Mouse (Mus musculus) right cerebral cortex, adult 18-20 months (tissue): ENCODE data around the gene Prpf31.

Source experiments
- DNase-seq: peaks from one replicate; pipeline ENCODE4 v3.0.0; 2022; ENCODE audit warnings: mixed read lengths

Gene Prpf31

DNA sequence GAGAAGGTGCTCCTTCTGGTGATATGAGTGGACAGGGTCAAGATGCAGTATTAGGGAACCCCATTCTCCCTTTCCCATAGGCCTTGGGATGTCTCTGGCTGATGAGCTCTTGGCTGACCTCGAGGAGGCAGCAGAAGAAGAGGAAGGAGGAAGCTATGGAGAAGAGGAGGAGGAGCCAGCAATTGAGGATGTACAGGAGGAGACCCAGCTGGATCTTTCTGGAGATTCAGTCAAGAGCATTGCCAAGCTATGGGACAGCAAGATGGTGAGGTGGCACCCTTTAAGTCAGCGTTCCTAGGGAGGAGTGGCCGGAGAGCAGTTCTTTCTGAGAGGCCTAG, 662 bp downstream of the Prpf31 start:
- DNase-seq, result no peak

DNA sequence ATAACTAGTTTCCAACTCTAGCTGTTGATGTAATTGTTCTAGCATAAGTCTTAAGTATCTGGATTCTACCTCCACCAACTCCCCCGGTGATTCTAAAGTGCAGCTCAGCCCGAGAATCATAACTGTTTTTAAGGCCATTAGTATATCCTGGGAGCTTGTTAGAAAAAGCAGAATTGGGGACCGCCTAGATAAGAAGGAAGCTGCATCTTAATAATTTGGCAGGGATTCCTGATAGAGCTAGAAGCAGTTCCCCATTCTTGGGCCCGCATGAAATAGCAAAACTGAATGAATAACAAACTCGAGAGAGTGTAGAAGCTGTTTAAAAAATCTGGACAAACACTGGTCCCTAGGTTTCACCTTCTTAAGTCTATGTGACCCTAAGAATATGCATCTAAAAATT, 13.6 kb downstream of the Prpf31 start:
- no peak for DNase-seq

DNA sequence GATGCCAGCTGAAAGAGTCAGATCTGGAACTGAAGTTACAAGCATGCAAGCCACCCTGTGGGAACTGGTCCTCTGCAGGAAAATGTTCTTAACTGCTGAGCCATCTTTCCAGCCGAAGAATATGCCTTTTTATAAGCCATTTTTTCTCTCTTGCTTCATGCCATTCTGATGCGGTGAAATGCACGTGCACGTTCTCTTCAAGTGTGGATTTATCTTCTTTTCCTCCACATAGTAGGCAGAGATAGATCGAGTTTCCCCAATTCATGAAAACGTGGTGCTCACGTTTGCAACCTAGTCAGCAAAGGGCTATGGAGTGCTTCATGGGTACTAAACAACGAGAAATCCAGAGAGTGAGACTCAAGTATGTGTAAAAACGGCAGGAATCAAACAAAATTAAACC, 14.1 kb downstream of the Prpf31 start:
- no peak for DNase-seq

DNA sequence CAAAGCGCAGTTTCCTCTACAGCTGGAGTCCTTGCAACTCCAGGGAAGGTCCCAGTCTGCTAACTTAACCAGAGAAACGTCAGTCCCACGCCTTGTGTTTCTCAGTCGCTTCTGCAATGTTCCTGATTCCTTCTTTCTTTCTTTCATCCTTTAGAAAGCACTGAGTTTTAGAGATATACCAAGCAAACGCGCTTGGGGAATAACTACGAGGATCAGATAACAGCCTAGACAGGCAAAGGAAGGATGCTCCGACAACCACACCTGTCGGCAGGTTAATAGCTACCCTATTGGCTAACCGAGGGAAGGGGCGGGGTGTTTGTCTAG, 14.5 kb downstream of the Prpf31 start:
- no peak for DNase-seq

DNA sequence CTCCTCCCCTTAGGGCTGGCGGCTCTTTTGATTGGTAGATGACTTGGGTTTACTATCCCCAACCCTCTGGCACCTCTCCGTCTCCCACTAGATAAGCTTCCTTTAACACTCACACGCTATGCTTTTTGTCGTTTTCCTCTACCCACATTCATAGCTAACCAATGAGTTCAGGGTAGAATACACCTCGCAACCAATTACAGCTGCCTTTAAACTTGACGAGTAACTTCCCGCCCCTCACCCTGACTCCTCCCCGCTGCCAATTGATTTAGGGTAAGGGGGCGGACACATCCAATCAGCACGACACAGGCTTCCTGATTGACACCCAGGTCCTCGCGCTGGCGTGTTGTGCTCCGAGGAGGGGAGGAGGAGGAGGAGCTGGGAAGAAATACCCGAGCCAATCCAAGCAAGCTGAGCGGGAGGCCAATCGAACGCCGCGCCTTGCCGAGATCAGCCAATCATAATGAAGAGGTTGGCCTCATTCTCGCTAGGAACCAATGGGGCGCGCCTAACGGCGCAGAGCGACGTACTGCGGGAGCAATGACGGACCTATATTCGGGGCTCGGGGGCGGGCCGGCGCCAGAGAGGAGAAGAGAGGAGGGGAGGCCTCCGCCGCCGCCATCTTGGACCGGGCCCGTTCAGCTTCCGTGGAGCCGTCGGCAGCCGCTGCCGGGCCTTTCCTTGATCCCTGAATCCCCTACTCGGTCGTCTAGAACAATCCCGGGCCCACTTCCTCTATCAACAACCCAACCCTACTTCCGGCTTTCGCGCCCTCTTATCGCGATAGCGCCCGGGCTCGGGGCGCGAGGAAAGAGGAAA, 15.1 kb downstream of the Prpf31 start, which contains the start of gene Cnot3:
Gene Cnot3 (plus strand): TSS at position 597 of the 816 bp plus-strand sequence.
- peak; percentile 100 for DNase-seq

DNA sequence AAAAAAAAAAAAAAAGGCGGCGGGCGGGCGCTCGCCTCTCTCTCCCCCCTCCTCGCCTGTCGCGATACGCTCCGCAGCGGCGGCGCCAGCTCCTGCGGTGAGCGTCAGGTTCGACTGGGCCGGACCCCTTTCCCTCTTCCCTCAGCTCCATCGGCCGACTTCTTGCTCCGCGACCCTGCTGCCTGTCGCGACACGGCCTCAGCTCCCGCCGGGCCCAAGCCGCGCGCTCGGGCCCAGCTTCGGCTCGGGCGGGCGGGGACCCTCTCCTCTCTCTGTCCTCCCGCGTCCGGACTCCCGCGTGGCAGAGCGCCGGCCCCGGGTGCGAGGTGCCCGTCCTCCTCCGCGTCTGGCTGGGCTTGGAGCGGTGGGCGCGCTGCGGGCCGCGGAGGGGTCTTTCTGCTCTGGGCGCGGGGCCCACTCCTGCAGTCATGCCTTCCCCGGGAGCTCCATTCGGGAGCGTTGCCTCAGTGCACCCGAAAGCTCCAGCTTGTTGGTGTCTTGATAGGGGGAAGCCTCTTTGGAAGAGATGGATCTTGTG, 15.8 kb downstream of the Prpf31 start:
- DNase-seq, result no peak

DNA sequence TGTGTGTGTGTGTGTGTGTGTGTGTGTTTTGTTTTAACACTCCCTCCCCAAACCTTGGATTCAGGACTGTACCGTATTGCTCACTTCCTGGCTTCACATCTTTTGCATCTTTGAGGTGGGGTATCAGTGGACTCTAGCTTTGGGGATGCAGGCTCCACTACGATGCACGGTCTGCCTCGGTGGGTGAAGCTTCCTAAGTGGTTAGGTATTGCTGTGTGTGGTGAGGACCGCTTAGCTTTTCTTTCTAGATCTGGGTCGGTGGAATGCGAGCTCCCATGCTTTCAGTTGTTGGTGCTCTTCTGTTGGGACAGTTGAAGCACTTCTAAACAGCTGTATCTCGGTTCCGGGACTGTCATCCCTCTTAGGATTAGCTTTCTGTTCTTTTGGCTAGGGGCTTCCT, 16.4 kb downstream of the Prpf31 start:
- no peak for DNase-seq

DNA sequence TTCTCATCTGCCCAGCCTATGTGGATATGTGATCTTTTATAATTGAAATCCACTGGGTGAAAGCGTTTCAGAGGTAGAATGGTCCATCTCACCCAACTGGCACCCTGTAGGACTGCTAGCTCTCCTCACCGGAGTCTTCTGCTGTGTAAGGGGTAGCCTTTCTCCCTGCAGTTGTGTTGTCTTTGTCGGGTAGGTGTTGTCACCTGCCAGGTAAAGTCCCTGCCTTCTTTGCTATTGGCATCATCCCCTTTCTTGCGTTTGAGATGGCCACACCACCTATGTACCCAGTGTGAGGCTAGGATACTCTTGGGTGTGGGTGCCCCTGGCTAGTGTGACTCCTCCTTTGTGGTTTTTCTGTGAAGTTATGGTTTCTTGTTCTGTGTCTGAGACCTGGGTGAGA, 16.9 kb downstream of the Prpf31 start:
- no peak for DNase-seq

DNA sequence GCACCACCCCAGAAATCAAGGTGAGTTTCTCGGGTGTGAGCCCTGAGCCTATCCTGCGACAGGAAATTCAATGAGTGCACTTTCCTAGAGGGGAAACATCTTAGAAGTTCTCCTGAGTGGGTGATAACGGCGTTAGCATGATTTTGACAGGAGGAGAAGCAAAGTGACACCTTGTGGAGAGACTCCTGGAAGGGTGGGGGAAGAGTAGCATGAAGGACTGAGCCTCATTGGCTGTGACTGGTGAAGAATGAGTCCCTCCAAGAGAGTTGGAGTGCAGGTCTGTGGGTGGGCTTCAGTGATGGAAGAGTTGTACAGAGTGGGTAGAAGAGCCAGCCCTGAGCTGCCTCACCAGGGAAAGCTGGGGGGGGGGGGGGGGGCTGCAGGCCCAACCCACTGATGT, 27.2 kb downstream of the Prpf31 start:
- no peak for DNase-seq

DNA sequence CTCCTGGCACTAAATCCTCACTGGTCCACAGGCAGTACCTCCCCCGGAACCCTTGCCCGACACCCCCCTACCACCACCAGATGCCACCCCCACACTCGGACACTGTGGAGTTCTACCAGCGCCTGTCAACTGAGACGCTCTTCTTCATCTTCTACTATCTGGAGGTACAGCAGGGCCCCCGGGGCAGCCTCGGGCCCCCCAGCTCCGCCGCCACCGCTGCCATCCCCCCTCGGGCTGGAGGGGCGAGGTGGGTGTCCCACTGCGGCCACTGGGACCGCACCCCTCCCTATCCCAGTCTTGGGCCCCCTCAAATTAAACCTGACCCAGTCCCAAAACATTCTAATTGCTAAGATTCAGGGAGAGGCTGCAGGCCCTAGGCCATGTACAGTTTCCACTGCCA, 28.8 kb downstream of the Prpf31 start:
- no peak for DNase-seq

DNA sequence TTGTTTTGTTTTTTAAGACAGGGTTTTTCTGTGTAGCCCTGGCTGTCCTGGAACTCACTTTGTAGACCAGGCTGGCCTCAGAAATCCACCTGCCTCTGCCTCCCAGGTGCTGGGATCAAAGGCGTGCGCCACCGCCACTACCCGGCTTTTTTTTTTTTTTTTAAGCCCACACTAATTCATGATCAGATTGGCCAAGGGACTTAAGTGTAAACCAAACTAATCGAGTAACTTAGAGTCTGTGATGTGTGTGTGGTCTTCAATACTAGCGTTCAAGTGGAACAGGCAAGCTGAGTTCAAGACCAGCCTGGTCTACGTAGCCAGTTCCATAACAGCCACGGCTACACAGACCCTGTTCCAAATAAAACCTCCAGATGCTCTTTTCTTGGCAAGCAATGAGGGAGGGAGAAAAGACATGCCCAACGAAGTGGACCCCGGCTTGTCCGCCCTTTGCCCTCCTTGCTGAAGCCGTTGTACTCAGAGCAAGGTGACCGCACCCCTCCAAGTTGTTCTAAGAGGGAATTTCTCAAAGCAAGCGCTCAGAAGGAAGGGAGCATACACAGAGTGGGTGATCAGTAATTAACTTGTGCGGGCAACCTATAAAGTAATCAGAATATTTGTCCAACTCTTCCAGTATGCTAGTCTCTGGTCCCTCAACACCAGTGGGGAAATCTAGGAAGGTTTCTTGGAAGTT, 34.9 kb downstream of the Prpf31 start:
- no peak for DNase-seq

DNA sequence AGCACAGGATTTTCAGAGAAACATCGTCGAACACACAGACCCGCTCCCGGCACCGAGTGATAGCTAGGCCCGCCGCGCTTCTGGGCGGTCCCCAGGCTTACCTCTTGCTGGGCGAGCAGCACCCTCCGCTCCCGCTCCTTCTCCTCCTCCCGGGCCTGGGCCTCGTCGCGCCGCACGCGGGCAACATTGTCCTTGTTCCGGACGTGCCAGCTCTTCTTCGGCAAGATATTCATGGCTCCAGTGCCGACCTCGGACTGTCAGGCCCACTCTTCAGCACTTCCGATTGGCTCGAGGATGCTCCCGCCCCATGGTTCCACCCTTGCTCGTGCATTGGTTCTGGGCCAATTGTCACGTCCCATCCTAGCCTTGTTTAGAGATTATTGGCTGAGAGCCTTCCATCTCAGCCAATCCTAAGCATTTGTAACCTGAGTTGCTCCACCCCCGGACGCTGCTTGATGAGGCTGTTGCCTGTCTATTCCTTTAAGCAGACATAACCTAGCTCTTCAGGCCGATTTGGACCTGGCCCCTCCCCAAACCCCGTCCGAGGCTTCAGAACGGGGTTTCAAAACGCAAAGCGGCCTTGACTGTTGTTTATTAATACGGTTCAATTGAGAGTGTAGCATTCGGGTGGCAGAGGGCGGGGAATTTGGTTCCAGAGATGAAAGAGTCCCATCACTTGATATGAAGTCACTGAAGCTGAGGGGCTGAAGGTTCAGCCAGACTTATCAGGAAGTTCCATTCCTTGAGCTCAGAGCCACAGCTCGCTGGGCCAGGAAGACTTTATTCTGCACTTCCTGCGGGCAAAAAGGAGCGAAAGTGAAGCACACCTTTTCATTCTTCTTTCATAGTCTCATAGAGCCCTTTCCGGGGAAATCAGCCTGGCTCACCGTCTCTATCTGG, 35.7 kb downstream of the Prpf31 start, which contains the start of gene Leng1:
Gene Leng1 (minus strand): TSS at position 626 of the 900 bp plus-strand sequence.
- DNase-seq, result peak; percentile 98

DNA sequence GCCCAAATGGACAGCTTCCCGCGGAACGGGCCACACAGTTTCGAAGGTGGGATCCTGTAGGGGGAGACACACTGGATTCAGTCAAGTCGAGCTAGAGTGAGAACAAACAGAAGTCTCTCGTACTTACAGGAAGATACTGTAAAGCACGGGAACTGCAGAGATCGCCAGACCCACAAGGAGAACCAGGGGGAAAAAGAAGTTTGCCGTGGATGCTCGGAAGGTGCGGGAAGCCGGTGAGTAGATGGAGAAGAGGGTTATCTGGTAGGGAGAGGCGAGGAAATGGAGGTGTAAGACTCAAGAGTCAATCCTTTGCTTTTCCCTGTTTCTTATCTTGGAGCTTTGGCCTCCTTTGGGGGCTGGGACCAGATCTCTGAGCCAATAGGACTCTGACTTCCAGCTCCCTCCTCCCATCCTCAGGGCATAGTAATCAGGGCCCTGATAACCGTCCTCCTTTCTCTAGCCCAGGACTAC, 37.2 kb downstream of the Prpf31 start:
- no peak for DNase-seq

DNA sequence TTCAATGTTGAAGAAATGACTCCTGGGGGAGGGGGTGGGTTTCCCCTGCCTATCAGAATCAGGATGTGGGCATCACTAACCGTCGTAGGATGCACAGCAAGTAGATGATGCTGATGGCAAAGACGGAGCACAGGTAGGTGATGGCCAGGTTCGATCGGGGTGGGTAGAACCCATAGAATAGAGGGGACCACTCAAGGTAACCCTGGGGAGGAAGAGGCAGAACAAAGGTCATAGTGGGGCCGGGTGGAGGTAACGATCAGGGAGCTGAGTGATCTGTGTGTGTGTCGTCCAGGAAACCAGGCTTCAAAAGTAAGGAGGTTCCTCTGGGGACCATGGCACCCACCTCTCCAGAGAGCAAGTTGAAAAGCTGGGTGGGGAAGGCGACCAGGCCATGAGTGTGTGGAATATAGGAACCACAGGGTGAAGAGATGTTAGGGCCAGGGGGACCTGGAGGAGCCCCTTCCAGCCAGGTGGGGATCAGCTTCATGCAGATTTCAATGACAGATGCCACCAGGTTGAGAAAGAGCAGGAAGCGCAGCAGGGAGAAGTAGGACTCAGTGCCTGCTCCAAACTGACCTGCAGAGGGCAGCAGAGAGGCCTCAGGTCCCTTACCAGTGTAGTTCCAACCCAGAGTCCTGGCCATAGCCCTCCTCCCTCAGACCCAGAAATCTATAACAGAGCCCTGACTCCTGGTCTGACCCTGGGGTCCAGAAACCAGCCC, 44.9 kb downstream of the Prpf31 start:
- peak; percentile 78 for DNase-seq

DNA sequence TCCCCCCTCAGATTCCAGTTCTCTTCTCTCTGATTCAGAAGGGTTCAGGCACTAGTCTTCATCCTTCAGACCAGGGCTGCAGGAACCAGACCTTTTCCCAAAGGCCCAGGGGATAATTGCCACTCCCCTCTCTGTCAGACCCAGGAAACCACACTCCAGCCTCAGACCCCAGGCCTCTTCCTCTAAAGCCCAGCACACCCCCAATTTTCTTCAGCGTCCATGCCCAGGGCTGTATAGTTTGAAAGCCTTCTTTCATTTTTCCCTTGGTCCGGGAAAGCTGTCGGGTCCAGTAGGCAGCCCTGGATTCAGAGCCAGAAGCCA, 45.4 kb downstream of the Prpf31 start:
- no peak for DNase-seq

DNA sequence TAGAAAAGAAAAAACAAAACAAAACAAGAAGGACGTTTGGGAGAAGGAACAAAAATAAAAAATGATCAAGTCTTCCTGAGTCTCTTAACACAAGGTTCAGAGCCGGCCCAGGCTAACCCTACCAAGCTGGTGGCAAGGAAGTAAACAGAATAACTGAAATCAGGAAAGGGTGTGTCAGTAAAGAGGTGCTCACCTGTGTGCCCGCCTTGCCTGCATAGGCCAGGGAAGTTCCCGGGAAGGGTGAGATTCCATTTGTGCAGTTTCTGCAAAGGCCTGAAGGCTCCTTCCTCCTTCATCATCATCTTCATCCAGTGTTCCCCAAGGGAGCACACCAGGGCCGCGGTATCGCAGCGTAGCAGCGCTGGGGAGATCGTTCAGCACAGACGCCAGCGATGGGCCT, 46.6 kb downstream of the Prpf31 start:
- DNase-seq, result no peak

DNA sequence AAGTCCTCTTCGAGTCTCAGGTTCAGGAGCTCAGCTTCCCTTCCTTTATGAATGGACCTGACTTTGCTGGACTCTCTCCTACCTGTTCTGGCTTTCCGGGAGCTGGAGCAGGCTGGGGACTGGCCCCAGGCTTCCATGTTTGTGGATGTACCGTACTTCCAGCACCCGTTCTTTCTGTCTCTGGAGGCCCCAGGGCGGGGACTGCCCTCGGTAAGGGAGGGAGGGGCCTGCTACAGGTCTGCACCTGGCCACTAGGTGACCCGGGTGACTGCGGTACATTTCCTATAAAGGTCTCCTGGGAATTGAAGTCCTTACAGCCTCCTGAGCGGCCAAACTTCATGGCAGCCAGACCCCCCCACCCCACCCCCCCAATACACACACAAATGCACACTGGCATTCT, 47.6 kb downstream of the Prpf31 start, which contains the start of gene Tmc4:
Gene Tmc4 (minus strand): TSS at position 212 of the 400 bp plus-strand sequence.
- no peak for DNase-seq

DNA sequence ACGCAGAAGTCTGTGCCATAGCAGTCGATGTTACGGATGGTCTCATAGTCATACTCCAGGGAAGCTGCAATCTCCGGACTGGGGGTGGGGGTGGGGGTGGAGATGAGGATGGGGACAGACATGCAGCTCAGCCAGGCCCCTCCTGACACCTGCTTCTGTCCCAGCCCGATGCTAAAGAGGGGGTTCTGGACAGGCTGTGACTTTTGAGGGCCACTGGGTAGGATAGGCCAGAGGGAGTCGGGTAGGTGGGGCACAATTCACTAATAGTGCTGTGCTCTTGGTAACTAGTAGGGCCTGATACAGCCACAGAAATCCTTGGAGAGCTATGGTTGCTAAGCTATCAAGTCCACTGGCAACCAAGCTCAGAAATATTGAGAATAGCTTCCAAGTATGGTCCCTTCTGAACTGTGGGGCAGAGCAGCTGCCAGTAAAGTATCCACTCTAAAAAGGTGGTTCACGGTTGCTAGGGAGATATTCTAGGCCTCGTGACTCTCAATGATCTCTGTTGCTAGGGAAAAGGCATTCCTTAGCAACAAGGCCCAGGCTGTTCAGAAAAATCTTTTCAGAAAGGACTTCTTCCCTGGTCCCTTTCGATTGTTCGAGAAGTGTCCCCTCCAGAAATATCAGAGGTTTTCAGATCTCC, 54.2 kb downstream of the Prpf31 start:
- DNase-seq, result peak; percentile 42

DNA sequence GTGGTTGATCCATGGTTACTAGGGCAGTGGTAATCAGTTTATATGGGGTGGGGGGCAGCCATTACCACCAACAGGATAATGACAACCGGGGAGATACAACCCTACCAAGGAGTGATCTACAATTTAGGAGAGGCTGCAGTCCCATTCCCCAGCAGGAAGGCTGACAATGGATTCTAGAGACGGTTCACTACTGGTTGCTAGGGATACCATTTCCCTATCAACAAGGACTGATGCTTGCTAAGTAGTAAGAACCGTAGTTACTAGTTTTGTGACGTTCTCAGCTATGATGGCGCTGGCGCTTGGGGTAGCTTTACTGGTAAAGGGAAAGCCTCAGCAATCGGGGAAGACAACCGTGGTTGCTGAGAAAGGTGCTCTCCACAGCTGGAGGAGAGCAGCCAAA, 54.9 kb downstream of the Prpf31 start:
- no peak for DNase-seq

DNA sequence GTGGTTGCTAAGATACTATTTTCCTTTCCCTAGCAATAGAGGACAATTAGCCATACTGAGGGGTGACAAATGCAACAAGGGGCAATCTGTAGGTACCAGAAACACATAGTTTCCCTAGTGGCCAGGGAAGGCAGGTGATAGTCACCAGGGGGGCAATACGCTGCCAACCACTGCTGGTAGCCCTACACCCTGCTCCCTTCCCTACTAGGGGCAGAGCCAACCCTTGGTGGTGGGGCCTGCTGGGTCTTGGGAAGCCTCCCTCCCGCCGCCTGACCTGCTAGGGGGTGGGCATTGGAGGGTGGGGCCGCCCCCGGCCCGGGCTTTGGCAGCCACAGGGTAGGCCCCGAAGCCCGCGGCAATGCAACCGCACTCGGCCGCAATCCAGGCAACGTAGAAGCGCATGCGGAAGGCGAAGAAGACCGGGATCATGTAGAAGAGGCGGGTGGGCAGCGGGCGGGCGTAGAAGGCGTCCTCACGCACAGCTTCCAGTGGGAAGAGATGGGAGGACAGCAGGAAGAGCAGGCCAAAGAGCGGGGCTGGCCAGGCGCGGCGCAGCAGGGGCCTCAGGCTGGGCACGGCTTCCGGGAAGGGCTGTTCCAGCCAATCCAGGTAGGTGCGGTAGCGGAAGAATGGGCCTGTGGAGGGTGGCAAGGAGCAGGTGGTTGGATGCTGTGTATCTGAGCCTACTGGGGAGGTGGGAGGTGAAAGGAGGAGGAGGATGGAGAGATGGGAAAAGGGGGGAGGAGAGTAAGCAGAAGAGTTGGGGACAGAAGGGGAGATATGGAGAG, 55.8 kb downstream of the Prpf31 start:
- DNase-seq, result no peak

DNA sequence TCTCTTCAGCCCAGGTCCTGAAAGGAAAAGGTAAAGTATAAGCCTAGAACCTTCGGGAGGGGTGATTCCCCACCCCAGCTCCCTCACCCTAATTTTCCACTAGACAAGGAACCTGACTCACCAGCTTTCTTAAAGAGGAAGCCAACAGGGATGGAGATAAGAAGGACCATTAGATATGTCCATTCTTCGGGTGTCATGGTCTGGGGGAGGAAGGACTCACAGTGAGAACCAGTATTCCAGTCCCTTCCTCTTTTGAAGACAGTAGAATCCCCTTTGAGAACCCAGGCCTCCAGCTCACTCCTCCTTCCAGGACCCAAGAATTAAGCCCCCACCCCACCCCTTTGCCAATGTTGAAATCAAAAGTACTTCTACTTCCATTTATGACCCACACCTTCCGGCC, 62.1 kb downstream of the Prpf31 start:
- no peak for DNase-seq
